Mouse (Mus musculus) heart, postnatal 0 days (tissue): ENCODE results near the gene Mtmr12. TPM values are rescaled to one million over a fixed set of nuclear protein-coding genes. Genes with fewer than 3 reads are reported as not detected.

Experiments
- ATAC-seq: fragments of 200-750 bp; cut with Nextera tagmentation; 2 replicates; pipeline ENCODE4 v1.8.0; 2017; ENCODE audit warnings: low read depth, moderate number of reproducible peaks, moderate library complexity; ENCODE audit not compliant: insufficient read depth
- DNase-seq: peaks from one replicate; pipeline ENCODE4 v3.0.0-alpha.2; 2016; ENCODE audit warnings: low spot score
- H3K27ac ChIP-seq: fragments of 300-500 bp; sonication (generic); 2 replicates; pipeline ENCODE4 v1.5.1; 2014; ENCODE audit warnings: low read depth, mild to moderate bottlenecking
- H3K27me3 ChIP-seq: fragments of 300-500 bp; sonication (generic); 2 replicates; pipeline ENCODE4 v1.6.1; 2014; ENCODE audit warnings: low read length, mixed read lengths; ENCODE audit not compliant: control insufficient read depth, insufficient read depth
- H3K36me3 ChIP-seq: fragments of 300-500 bp; sonication (generic); replicated peaks from 2 replicates; pipeline ENCODE4 v1.6.1; 2014; ENCODE audit warnings: low read length, mixed read lengths; ENCODE audit not compliant: control insufficient read depth, insufficient read depth
- H3K4me1 ChIP-seq: fragments of 300-500 bp; sonication (generic); 2 replicates; pipeline ENCODE4 v1.6.1; 2014; ENCODE audit warnings: antibody characterized with exemption; ENCODE audit not compliant: control insufficient read depth, insufficient read depth
- H3K4me2 ChIP-seq: fragments of 300-500 bp; sonication (generic); 2 replicates; pipeline ENCODE4 v1.6.1; 2014; ENCODE audit warnings: low read depth, mild to moderate bottlenecking, low read length, moderate library complexity
- H3K4me3 ChIP-seq: fragments of 300-500 bp; sonication (generic); 2 replicates; pipeline ENCODE4 v1.5.1; 2014; ENCODE audit warnings: low read depth, low read length
- H3K9ac ChIP-seq: fragments of 300-500 bp; sonication (generic); replicated peaks from 2 replicates; pipeline ENCODE4 v1.6.1; 2014; ENCODE audit warnings: low read depth, low read length, mixed read lengths
- H3K9me3 ChIP-seq: fragments of 300-500 bp; sonication (generic); replicated peaks from 2 replicates; pipeline ENCODE4 v1.6.1; 2016; ENCODE audit warnings: low read length; ENCODE audit not compliant: control insufficient read depth
- CTCF ChIP-seq: IDR thresholded peaks from 2 replicates; pipeline ENCODE4 v1.5.1; 2016; ENCODE audit warnings: antibody characterized with exemption, control low read depth, low read depth
- EP300 ChIP-seq: IDR thresholded peaks from 2 replicates; pipeline ENCODE4 v1.6.1; 2016; ENCODE audit warnings: antibody characterized with exemption, low read depth
- WGBS: fragments of 180-500 bp; shearing (Covaris S2); extraction: QIAGEN DNeasy Blood & Tissue Kit; methylation state at CpG from one replicate; pipeline ENCODE4 v1.1.7; 2014; 5-methylcytosine and 5-hydroxymethylcytosine counted together
- polyA plus RNA-seq: library from polyadenylated mRNA; unstranded; fragments of >200 nt; fragmentation: Nextera tagmentation; extraction: Ambion mirVana; gene quantifications from 2 replicates; pipeline ENCODE4 v1.2.1, GENCODE M21; 2015
- total RNA-seq: library from RNA; depleted of rRNA; stranded (reverse); fragments of >200 nt; gene quantifications from 2 replicates; pipeline ENCODE4 v1.2.3, GENCODE M21; 2014; ENCODE audit warnings: low replicate concordance

Mtmr12 gene
- total and polyA plus RNA-seq, 2 experiments from 2014 or later = 5.4 to 9.8 TPM

DNA sequence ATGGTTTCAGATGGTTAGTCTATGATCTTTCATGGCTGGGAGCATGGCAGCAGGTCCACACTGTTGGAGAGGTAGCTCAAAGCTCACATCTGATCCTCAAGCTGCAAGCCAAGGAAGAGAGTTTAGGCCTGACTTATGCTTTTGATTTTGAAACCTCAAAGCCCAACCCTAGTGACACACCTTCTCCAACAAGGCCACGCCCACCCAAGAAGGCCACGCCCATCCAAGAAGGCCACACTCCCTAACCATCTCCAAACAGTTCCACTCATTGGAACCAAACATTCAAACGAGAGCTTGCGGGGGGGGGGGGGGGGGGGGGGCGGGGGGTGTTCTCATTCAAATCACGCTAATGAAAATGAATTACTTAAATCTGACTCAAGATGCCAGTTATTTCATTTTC lies 96.9 kb downstream of the Mtmr12 start:
- Histone ChIP-seq H3K27me3 (no peaks in the 10 kb centered on the region), H3K4me3 (no peak overlapping the region), H3K9me3 (no peaks in the 10 kb centered on the region), H3K27ac (no peak overlapping the region), H3K36me3 (no peaks in the 10 kb centered on the region), H3K9ac (no peak overlapping the region), H3K4me1 (peaks cover 7% of the 10 kb centered on the region; the same call in 1 of the 2 replicates), H3K4me2 (no peak overlapping the region)
- DNase-seq (no peak), ATAC-seq (no peak)
- TF ChIP-seq CTCF (no peak), EP300 (no peak)
- 76% methylated on average over 4 of the region's 6 CpGs for WGBS

DNA sequence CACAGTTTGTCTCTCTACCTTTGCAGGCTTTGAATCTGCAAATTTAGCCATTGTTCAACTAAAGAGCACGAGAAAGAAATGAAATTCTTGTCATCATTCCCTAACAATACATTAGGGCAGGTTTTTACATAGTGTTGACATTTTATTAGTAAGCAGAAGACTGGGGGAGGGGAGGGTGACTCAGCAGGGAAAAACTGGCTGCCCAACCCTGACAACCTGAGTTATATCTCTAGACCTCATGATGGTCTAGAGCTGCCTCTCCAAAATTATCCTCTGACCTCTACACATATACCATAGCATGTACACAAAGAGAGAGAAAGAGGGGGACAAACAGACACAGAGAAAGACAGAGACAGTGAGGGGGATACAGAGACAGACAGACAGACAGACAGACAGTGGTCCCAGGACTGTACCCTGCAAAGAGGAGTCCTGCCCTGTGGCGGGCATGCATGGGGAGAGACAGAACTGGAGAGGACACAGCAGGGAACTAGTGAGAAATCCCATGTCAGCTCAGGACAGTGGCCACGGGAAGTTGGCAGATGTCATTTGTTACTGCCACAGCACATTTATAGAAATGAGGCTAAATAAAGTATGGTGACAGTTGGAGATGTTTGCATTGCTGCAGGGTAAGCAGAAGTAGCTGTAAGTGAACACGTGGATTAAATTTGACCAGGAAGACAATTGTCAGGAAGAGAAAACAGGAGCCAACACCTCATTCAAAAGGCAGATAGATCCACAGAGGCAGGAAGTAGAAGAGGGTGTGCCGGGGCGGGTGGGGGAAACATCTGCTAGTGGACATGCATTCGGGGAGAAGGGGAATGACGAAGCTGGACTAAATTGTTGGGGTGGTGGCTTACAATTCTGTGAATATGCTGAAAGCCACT lies 101.6 kb downstream of the Mtmr12 start:
- Histone ChIP-seq H3K4me3 (no peak overlapping the region), H3K27ac (peak overlapping the region; percentile 34; the same call in 1 of the 2 replicates), H3K9ac (no peak overlapping the region), H3K36me3 (no peaks in the 10 kb centered on the region), H3K27me3 (no peaks in the 10 kb centered on the region), H3K4me2 (no peak overlapping the region), H3K4me1 (peaks cover 8% of the 10 kb centered on the region; the same call in 1 of the 2 replicates), H3K9me3 (no peaks in the 10 kb centered on the region)
- TF ChIP-seq CTCF (no peak), EP300 (no peak)
- WGBS = 34% methylated on average over 8 of the region's 8 CpGs
- ATAC-seq (no peak), DNase-seq (peak; percentile 25)

DNA sequence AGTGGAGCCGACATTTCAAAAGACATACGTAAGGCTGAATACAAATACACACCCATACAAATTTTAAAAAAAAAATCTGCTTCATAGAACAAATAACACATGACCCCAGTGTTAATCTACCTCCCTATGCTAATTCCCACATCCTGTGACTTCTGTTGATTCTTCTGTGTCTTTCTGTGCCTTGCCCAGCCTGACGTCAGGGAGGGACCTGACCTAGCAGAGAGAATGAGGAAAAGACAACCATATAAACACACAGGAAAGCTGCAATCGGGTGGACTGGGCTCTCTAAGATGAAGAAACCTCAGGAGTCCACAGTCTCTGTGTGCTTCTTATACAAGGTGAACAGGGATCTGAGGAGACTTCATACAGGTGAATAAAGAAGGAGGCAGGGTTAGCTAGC lies 102.3 kb downstream of the Mtmr12 start:
- Histone ChIP-seq H3K4me1 (peaks cover 8% of the 10 kb centered on the region; the same call in 1 of the 2 replicates), H3K36me3 (no peaks in the 10 kb centered on the region), H3K4me3 (no peak overlapping the region), H3K27ac (0 out of 2 replicates have a peak overlapping the region, but pooled peaks have one; percentile 4), H3K9ac (no peak overlapping the region), H3K27me3 (no peaks in the 10 kb centered on the region), H3K9me3 (no peaks in the 10 kb centered on the region), H3K4me2 (no peak overlapping the region)
- ATAC-seq (no peak), DNase-seq (no peak)
- WGBS = 55% methylated on average over 4 of the region's 4 CpGs
- TF ChIP-seq EP300 (no peak), CTCF (no peak)

GRCm38 (mm10) chr15:12308539-12308938 lies 103.7 kb downstream of the Mtmr12 start:
- WGBS = 94% methylated on average over 5 of the region's 5 CpGs
- TF ChIP-seq EP300 (no peak), CTCF (no peak)
- H3K36me3 ChIP-seq = no peaks in the 10 kb centered on the region
- H3K4me2 ChIP-seq = no peak overlapping the region
- H3K27ac ChIP-seq = no peak overlapping the region
- no peak for DNase-seq
- no peaks in the 10 kb centered on the region for H3K9me3 ChIP-seq
- no peaks in the 10 kb centered on the region for H3K27me3 ChIP-seq
- no peak overlapping the region for H3K9ac ChIP-seq
- ATAC-seq = no peak
- H3K4me3 ChIP-seq = no peak overlapping the region
- H3K4me1 ChIP-seq = peaks cover 8% of the 10 kb centered on the region; the same call in 1 of the 2 replicates

DNA sequence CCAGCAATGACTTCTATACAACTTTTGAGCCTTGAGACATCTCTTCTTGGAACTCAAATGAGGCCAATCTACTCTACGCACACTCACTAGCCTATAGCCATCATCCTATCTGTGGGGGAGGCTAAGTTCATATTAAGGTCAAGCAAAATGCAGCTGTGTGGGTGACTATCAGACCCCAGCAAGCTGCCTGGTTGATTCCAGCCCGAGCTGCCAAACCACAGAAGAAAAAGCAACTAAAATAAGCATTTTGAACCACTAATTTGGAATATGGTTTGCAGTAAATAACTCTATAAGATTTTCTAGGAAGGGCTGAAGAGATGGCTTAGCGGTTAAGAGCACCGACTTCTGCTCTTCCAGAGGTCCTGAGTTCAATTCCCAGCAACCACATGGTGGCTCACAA lies 105.8 kb downstream of the Mtmr12 start:
- no peak overlapping the region for H3K27ac ChIP-seq
- DNase-seq (no peak), ATAC-seq (no peak)
- H3K36me3 ChIP-seq = no peaks in the 10 kb centered on the region
- peaks cover 8% of the 10 kb centered on the region; the same call in 1 of the 2 replicates for H3K4me1 ChIP-seq
- no peak overlapping the region for H3K9ac ChIP-seq
- no peak overlapping the region for H3K4me2 ChIP-seq
- H3K4me3 ChIP-seq = no peak overlapping the region
- TF ChIP-seq CTCF (no peak), EP300 (no peak)
- H3K9me3 ChIP-seq = no peaks in the 10 kb centered on the region
- WGBS = 75% methylated on average over 4 of the region's 4 CpGs
- H3K27me3 ChIP-seq = no peaks in the 10 kb centered on the region
